Mouse (Mus musculus) kidney, adult 11 months (tissue): ENCODE results near the gene Ccdc184.

Experiments
- DNase-seq: peaks from one replicate; pipeline ENCODE4 v3.0.0; 2022

The Ccdc184 gene

GRCm38 (mm10) chr15:98166963-98167644 lies at the start of gene Ccdc184:
Gene Ccdc184 (plus strand): TSS chr15:98167158.
- no peak for DNase-seq

- DNase-seq, result no peak
Measured at GRCm38 (mm10) chr15:98119363-98119762, 47.6 kb upstream of the Ccdc184 start.

- DNase-seq, result no peak
Measured at GRCm38 (mm10) chr15:98120831-98121230, 46.1 kb upstream of the Ccdc184 start.

- DNase-seq, result no peak
Measured at GRCm38 (mm10) chr15:98131001-98131400, 36.0 kb upstream of the Ccdc184 start.

GRCm38 (mm10) chr15:98131451-98131850 lies 35.5 kb upstream of the Ccdc184 start:
- DNase-seq, result no peak

- no peak for DNase-seq
Measured at GRCm38 (mm10) chr15:98131942-98132655, 34.9 kb upstream of the Ccdc184 start.

- DNase-seq, result no peak
Measured at GRCm38 (mm10) chr15:98133471-98133870, 33.5 kb upstream of the Ccdc184 start.

- DNase-seq, result no peak
Measured at GRCm38 (mm10) chr15:98134034-98134433, 32.9 kb upstream of the Ccdc184 start.

GRCm38 (mm10) chr15:98134666-98135065 lies 32.3 kb upstream of the Ccdc184 start:
- no peak for DNase-seq

GRCm38 (mm10) chr15:98135671-98136070 lies 31.3 kb upstream of the Ccdc184 start:
- no peak for DNase-seq

- no peak for DNase-seq
Measured at GRCm38 (mm10) chr15:98136871-98137270, 30.1 kb upstream of the Ccdc184 start.

GRCm38 (mm10) chr15:98139763-98140162 lies 27.2 kb upstream of the Ccdc184 start:
- no peak for DNase-seq

GRCm38 (mm10) chr15:98140809-98141208 lies 26.1 kb upstream of the Ccdc184 start:
- DNase-seq, result no peak

GRCm38 (mm10) chr15:98142515-98142914 lies 24.4 kb upstream of the Ccdc184 start:
- DNase-seq, result no peak

- no peak for DNase-seq
Measured at GRCm38 (mm10) chr15:98144861-98145507, 22.0 kb upstream of the Ccdc184 start.

- peak; percentile 90 for DNase-seq
Measured at GRCm38 (mm10) chr15:98145559-98146181, 21.3 kb upstream of the Ccdc184 start.

- no peak for DNase-seq
Measured at GRCm38 (mm10) chr15:98148356-98148755, 18.6 kb upstream of the Ccdc184 start.

GRCm38 (mm10) chr15:98149166-98149602 lies 17.8 kb upstream of the Ccdc184 start:
- no peak for DNase-seq

GRCm38 (mm10) chr15:98152916-98153315 lies 14.0 kb upstream of the Ccdc184 start:
- no peak for DNase-seq

- DNase-seq, result no peak
Measured at GRCm38 (mm10) chr15:98153625-98154024, 13.3 kb upstream of the Ccdc184 start.

GRCm38 (mm10) chr15:98154146-98154545 lies 12.8 kb upstream of the Ccdc184 start:
- no peak for DNase-seq

- no peak for DNase-seq
Measured at GRCm38 (mm10) chr15:98154631-98155030, 12.3 kb upstream of the Ccdc184 start.

GRCm38 (mm10) chr15:98155272-98155671 lies 11.7 kb upstream of the Ccdc184 start:
- no peak for DNase-seq
